Mouse (Mus musculus) thymus, postnatal 4 days (tissue): ENCODE measurements around the gene Gp5.
A peak's percentile ranks its signal among the peaks of the same experiment; 100 is the strongest.

Experiments used
- DNase-seq: peaks from one replicate; pipeline ENCODE4 v3.0.0; 2021

Gp5 gene

GRCm38 (mm10) chr16:30278406-30278805, 32.2 kb downstream of the Gp5 start:
- peak; percentile 34 for DNase-seq

GRCm38 (mm10) chr16:30275558-30276340, 34.8 kb downstream of the Gp5 start:
- DNase-seq, result no peak

GRCm38 (mm10) chr16:30273065-30273464, 37.5 kb downstream of the Gp5 start:
- DNase-seq, result no peak

- peak; percentile 52 for DNase-seq
Measured at GRCm38 (mm10) chr16:30271941-30272595, 38.5 kb downstream of the Gp5 start.

GRCm38 (mm10) chr16:30271223-30271761, 39.3 kb downstream of the Gp5 start:
- DNase-seq, result peak; percentile 8

GRCm38 (mm10) chr16:30267359-30267758, 43.2 kb downstream of the Gp5 start, which contains the start of gene Cpn2:
Gene Cpn2 (minus strand): TSS chr16:30267499.
- DNase-seq, result no peak

GRCm38 (mm10) chr16:30266561-30266960, 44.0 kb downstream of the Gp5 start:
- DNase-seq, result no peak

GRCm38 (mm10) chr16:30265611-30266010, 45.0 kb downstream of the Gp5 start:
- no peak for DNase-seq

- no peak for DNase-seq
Measured at GRCm38 (mm10) chr16:30263156-30263555, 47.4 kb downstream of the Gp5 start.

- DNase-seq, result peak; percentile 89
Measured at GRCm38 (mm10) chr16:30262664-30263063, 47.9 kb downstream of the Gp5 start.

- no peak for DNase-seq
Measured at GRCm38 (mm10) chr16:30262157-30262556, 48.4 kb downstream of the Gp5 start.

- no peak for DNase-seq
Measured at GRCm38 (mm10) chr16:30261341-30261740, 49.2 kb downstream of the Gp5 start.

- DNase-seq, result no peak
Measured at GRCm38 (mm10) chr16:30260012-30260635, 50.5 kb downstream of the Gp5 start.

GRCm38 (mm10) chr16:30259444-30259843, 51.1 kb downstream of the Gp5 start:
- DNase-seq, result no peak

GRCm38 (mm10) chr16:30258441-30258840, 52.1 kb downstream of the Gp5 start:
- DNase-seq, result peak; percentile 9

GRCm38 (mm10) chr16:30257718-30258117, 52.9 kb downstream of the Gp5 start:
- peak; percentile 23 for DNase-seq
